Mouse (Mus musculus) liver, embryonic 15.5 days (tissue): ENCODE results near the gene Slc35e1. TPM values are rescaled to one million over a fixed set of nuclear protein-coding genes. Genes with fewer than 3 reads are reported as not detected.
A peak's percentile ranks its signal among the peaks of the same experiment; 100 is the strongest.

ENCODE experiments used
- ATAC-seq: fragments of 200-750 bp; cut with Nextera tagmentation; 2 replicates; pipeline ENCODE4 v1.8.0; 2017; ENCODE audit warnings: moderate number of reproducible peaks, mild to moderate bottlenecking, moderate library complexity; ENCODE audit not compliant: insufficient read depth
- H3K27ac ChIP-seq: fragments of 300-500 bp; sonication (generic); replicated peaks from 2 replicates; pipeline ENCODE4 v1.5.1; 2015; ENCODE audit warnings: mild to moderate bottlenecking, inconsistent platforms
- H3K27me3 ChIP-seq: fragments of 300-500 bp; sonication (generic); 2 replicates; pipeline ENCODE4 v1.6.1; 2015; ENCODE audit warnings: mild to moderate bottlenecking, inconsistent platforms
- H3K36me3 ChIP-seq: fragments of 300-500 bp; sonication (generic); replicated peaks from 2 replicates; pipeline ENCODE4 v1.6.1; 2015; ENCODE audit warnings: moderate library complexity, mild to moderate bottlenecking, inconsistent platforms
- H3K4me1 ChIP-seq: fragments of 300-500 bp; sonication (generic); replicated peaks from 2 replicates; pipeline ENCODE4 v1.6.1; 2015; ENCODE audit warnings: inconsistent platforms
- H3K4me2 ChIP-seq: fragments of 300-500 bp; sonication (generic); 2 replicates; pipeline ENCODE4 v1.6.1; 2015; ENCODE audit warnings: moderate library complexity, mild to moderate bottlenecking, inconsistent platforms
- H3K4me3 ChIP-seq: fragments of 300-500 bp; sonication (generic); replicated peaks from 2 replicates; pipeline ENCODE4 v1.5.1; 2015; ENCODE audit warnings: mild to moderate bottlenecking, inconsistent platforms
- H3K9ac ChIP-seq: fragments of 300-500 bp; sonication (generic); 2 replicates; pipeline ENCODE4 v1.6.1; 2015; ENCODE audit warnings: moderate library complexity, mild to moderate bottlenecking, inconsistent platforms
- H3K9me3 ChIP-seq: fragments of 300-500 bp; sonication (generic); replicated peaks from 2 replicates; pipeline ENCODE4 v1.6.1; 2016; ENCODE audit warnings: inconsistent platforms
- WGBS: fragments of 180-500 bp; shearing (Covaris S2); methylation state at CpG from one replicate; pipeline ENCODE4 v1.1.7; 2015; ENCODE audit warnings: mixed read lengths; ENCODE audit not compliant: insufficient replicate concordance; 5-methylcytosine and 5-hydroxymethylcytosine counted together
- polyA plus RNA-seq: library from polyadenylated mRNA; unstranded; fragments of >200 nt; fragmentation: Nextera tagmentation; extraction: Ambion mirVana; gene quantifications from 2 replicates; pipeline ENCODE4 v1.2.1, GENCODE M21; 2015

The Slc35e1 gene
- polyA plus RNA-seq, 1 experiment from 2014 or later = 8.1 TPM

DNA sequence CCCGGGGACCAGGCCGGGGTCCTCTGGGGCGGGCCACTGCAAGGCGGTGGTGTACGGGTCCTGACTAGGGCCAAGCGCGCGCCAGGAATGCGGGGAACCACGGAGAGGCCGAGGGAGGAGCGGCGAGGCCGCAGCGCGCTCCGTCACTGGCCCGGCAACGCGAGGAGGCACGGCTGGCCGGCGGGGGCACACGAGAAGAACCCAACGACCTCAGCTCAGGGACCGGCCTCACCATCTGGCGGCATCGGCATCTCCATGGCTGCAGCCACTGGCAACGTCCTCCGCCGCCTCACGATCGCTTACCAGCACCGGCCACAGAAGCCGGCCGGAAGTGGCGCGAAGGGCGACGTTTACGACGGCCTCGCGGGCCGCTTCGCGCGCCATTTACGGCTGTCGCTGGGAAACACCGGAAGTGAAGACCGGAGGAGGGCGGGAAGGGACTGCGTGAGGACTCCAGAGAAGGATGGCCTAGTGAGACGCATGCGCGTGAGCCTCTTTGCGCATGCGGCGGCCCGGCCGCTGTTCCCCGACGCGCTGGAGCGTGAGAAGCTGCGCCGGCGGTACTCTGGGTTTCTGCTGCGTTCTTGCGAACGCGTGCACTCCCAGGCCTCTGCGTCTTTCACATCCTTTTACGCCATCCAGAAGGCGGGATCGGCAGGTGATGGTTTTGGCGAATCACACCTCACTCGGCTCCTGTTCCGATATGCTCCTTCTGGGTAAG lies 17.4 kb downstream of the Slc35e1 start, which contains the start of gene Cherp:
TSS of gene Cherp (minus strand) at position 401 of the 721 bp plus-strand sequence.
- under 1% methylated on average over 76 of the region's 80 CpGs for WGBS
- H3K9ac ChIP-seq = peak within 1 kb of the TSS; percentile 89
- H3K27me3 ChIP-seq = no peaks in the 10 kb centered on the region
- H3K4me1 ChIP-seq = peaks cover 39% of the 10 kb centered on the region
- peak within 1 kb of the TSS; percentile 88 for H3K27ac ChIP-seq
- no peaks in the 10 kb centered on the region for H3K9me3 ChIP-seq
- H3K4me2 ChIP-seq = peak within 1 kb of the TSS; percentile 85
- peaks cover 36% of the 10 kb centered on the region for H3K36me3 ChIP-seq
- peak within 1 kb of the TSS; percentile 98 for H3K4me3 ChIP-seq
- peak; percentile 96 for ATAC-seq

GRCm38 (mm10) chr8:72470684-72471083 lies 21.7 kb downstream of the Slc35e1 start:
- Histone ChIP-seq H3K36me3 (peaks cover 79% of the 10 kb centered on the region), H3K27me3 (no peaks in the 10 kb centered on the region), H3K4me2 (no peak overlapping the region), H3K4me1 (peaks cover 30% of the 10 kb centered on the region), H3K9me3 (no peaks in the 10 kb centered on the region), H3K27ac (no peak overlapping the region), H3K9ac (no peak overlapping the region), H3K4me3 (no peak overlapping the region)
- WGBS = 80% methylated on average over 7 of the region's 7 CpGs
- ATAC-seq = no peak

- Histone ChIP-seq H3K36me3 (peaks cover 86% of the 10 kb centered on the region), H3K9ac (no peak overlapping the region)
- ATAC-seq = no peak
These were observed 22.4 kb downstream of the Slc35e1 start for GRCm38 (mm10) chr8:72469984-72470383.

DNA sequence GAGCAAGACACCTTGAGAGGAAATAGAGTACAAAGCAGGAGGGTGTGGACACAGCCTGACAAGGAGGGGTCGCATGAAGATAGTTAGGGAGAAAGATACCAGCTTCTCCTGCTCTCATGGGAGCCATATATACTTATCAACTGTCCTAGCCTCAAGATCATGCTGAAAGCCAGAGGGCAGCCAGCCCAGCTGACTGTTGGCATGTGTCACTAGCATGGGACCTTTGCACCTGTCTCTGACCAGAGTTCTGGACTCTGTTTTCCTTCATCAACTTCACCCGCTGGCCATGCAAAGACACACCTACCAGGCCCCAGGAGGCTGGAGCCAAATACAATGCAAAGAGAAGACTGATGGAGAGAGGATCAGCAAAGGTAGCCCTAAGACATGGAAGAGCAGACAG lies 23.2 kb downstream of the Slc35e1 start:
- Histone ChIP-seq H3K4me1 (peaks cover 21% of the 10 kb centered on the region), H3K4me2 (no peak overlapping the region), H3K36me3 (peaks cover 93% of the 10 kb centered on the region), H3K27ac (no peak overlapping the region), H3K9ac (no peak overlapping the region), H3K4me3 (no peak overlapping the region), H3K27me3 (no peaks in the 10 kb centered on the region), H3K9me3 (no peaks in the 10 kb centered on the region)
- ATAC-seq = no peak
- 78% methylated on average over 2 of the region's 2 CpGs for WGBS

More at GRCm38 (mm10) chr8:72469984-72470383, 22.4 kb downstream of the Slc35e1 start:
- Histone ChIP-seq H3K27me3 (no peaks in the 10 kb centered on the region), H3K4me1 (peaks cover 25% of the 10 kb centered on the region), H3K4me3 (no peak overlapping the region), H3K27ac (no peak overlapping the region), H3K4me2 (no peak overlapping the region), H3K9me3 (no peaks in the 10 kb centered on the region)
- WGBS = 88% methylated on average over 8 of the region's 8 CpGs

- no peaks in the 10 kb centered on the region for H3K9me3 ChIP-seq
- no peak overlapping the region for H3K4me2 ChIP-seq
- peaks cover 2% of the 10 kb centered on the region; the same call in 1 of the 2 replicates for H3K4me1 ChIP-seq
- no peaks in the 10 kb centered on the region for H3K27me3 ChIP-seq
- no peak overlapping the region for H3K4me3 ChIP-seq
- peaks cover 100% of the 10 kb centered on the region for H3K36me3 ChIP-seq
- H3K9ac ChIP-seq = no peak overlapping the region
- no peak for ATAC-seq
- WGBS = 94% methylated on average over 10 of the region's 10 CpGs
- H3K27ac ChIP-seq = no peak overlapping the region
These were observed 28.2 kb downstream of the Slc35e1 start for GRCm38 (mm10) chr8:72464211-72464610.

- Histone ChIP-seq H3K9ac (no peak overlapping the region), H3K27ac (no peak overlapping the region), H3K4me2 (no peak overlapping the region), H3K27me3 (no peaks in the 10 kb centered on the region), H3K4me3 (no peak overlapping the region), H3K36me3 (peaks cover 71% of the 10 kb centered on the region), H3K4me1 (no peaks in the 10 kb centered on the region), H3K9me3 (no peaks in the 10 kb centered on the region)
- no peak for ATAC-seq
- WGBS = 81% methylated on average over 4 of the region's 4 CpGs
These were observed 32.4 kb downstream of the Slc35e1 start for GRCm38 (mm10) chr8:72459881-72460533.

GRCm38 (mm10) chr8:72458457-72458856 lies 34.0 kb downstream of the Slc35e1 start:
- H3K9me3 ChIP-seq = no peaks in the 10 kb centered on the region
- H3K4me2 ChIP-seq = no peak overlapping the region
- H3K36me3 ChIP-seq = peaks cover 67% of the 10 kb centered on the region
- no peak overlapping the region for H3K4me3 ChIP-seq
- ATAC-seq = no peak
- H3K4me1 ChIP-seq = no peaks in the 10 kb centered on the region
- WGBS = 81% methylated on average over 6 of the region's 6 CpGs
- no peaks in the 10 kb centered on the region for H3K27me3 ChIP-seq
- no peak overlapping the region for H3K9ac ChIP-seq
- no peak overlapping the region for H3K27ac ChIP-seq

DNA sequence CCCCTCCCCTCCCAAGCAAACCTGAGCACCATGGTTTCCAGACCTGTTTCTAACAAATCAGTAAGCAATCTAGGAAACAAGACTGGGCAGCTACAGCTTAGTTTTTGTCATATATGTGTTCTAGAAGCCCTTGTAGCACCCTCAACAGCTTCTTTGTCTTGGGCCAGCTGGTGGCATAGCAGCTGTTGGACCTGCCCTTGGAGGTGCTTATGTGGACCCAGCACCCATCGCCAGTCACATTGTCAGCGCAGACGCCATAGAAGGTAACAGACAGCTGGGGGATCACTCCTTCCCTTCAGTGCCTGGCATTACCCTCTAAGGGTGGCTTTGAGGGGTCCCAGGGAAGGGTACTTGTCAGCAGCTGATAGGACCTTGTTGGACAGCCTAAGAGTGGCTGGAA lies 34.6 kb downstream of the Slc35e1 start:
- no peaks in the 10 kb centered on the region for H3K4me1 ChIP-seq
- H3K27me3 ChIP-seq = no peaks in the 10 kb centered on the region
- H3K4me2 ChIP-seq = no peak overlapping the region
- H3K9me3 ChIP-seq = no peaks in the 10 kb centered on the region
- no peak overlapping the region for H3K9ac ChIP-seq
- H3K36me3 ChIP-seq = peaks cover 63% of the 10 kb centered on the region
- no peak overlapping the region for H3K4me3 ChIP-seq
- 83% methylated on average over 3 of the region's 3 CpGs for WGBS
- no peak for ATAC-seq
- H3K27ac ChIP-seq = no peak overlapping the region

DNA sequence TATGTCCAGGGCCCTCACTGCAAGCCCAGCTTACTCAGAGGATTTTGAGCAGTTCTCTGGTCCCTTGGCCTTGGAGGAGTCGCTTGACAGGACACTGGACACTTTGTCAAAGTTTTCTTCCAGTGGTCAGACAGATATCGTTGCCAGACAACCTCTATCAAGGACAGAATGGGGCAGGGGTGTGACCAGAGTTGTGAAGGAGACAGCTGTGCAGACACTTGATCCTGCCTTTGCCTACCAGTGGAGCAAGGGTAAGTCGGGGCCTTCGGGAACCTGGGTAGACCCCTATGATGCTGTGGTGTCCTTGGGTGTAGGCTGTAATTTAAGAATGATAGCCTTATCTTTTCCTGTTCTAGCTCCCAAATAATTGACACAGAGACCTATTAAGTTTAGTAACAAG lies 37.1 kb downstream of the Slc35e1 start:
- Histone ChIP-seq H3K4me1 (peaks cover 9% of the 10 kb centered on the region), H3K4me2 (no peak overlapping the region), H3K36me3 (peaks cover 40% of the 10 kb centered on the region), H3K4me3 (no peak overlapping the region), H3K27me3 (no peaks in the 10 kb centered on the region), H3K27ac (no peak overlapping the region), H3K9ac (no peak overlapping the region), H3K9me3 (no peaks in the 10 kb centered on the region)
- WGBS = 72% methylated on average over 4 of the region's 4 CpGs
- ATAC-seq = no peak

DNA sequence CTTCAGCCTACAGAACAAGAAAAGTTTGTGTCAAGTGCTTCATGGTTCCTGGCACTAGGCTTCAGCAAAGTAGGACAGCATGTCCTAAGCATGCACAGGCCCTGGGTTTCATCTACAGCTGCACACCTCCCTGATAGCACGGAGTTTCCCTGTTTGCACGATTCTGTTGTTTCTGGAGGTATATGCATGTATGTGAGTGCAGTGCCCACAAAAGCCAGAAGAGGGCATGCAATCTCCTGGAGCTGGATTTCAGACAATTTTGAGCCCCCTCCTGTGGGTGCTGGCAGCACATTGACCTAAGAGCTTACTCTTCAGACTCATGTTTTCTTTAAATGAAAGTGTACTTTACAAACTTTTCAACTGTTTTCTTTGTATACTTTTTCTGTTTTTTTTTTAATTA lies 38.5 kb downstream of the Slc35e1 start:
- Histone ChIP-seq H3K27ac (no peak overlapping the region), H3K4me1 (peaks cover 9% of the 10 kb centered on the region), H3K4me3 (no peak overlapping the region), H3K9ac (no peak overlapping the region), H3K36me3 (peaks cover 35% of the 10 kb centered on the region), H3K9me3 (no peaks in the 10 kb centered on the region), H3K4me2 (no peak overlapping the region), H3K27me3 (no peaks in the 10 kb centered on the region)
- WGBS = 87% methylated on average over 2 of the region's 2 CpGs
- ATAC-seq = no peak

DNA sequence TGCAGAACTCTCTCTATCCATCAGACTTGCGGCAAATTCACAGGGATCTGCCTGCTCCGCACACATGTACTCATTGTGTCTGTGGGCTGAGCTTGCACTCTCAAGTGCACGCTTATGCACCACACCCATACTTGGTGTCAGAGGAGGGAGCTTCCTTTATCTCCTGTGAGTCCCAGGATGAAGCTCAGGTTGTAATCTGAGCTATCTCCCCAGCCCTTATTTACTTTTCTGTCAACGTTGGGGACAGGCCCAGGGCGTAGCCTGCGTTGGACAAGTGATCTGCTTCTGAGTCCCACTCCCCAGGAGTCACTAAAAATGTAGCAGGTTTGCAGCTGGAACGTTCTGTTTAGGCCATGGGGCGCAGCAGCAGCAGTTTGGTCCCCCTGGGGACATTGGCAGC lies 40.9 kb downstream of the Slc35e1 start:
- Histone ChIP-seq H3K9ac (no peak overlapping the region), H3K27ac (0 out of 2 replicates have a peak overlapping the region, but pooled peaks have one; percentile 2), H3K4me3 (no peak overlapping the region), H3K9me3 (no peaks in the 10 kb centered on the region), H3K27me3 (no peaks in the 10 kb centered on the region), H3K4me2 (no peak overlapping the region), H3K4me1 (peaks cover 9% of the 10 kb centered on the region), H3K36me3 (peaks cover 29% of the 10 kb centered on the region)
- ATAC-seq = peak; percentile 56
- 41% methylated on average over 8 of the region's 8 CpGs for WGBS
